Comparison of ENCODE assay signal across 19 mouse cellular contexts in genomic region chr7:56066136-56066535, GRCm38 (mm10). TPM values are rescaled to one million over a fixed set of nuclear protein-coding genes. Genes with fewer than 3 reads are reported as not detected.
DNase-seq lines count a peak whose midpoint lies in the region; ATAC-seq and TF ChIP-seq lines count a peak whose summit lies in the region.
"Had no signal": no experiment of that assay in that cellular context is flagged by ENCODE, and none has a peak within 500 bp of the region (broad histone marks: within the 10 kb centered on the region; RNA-seq: fewer than 3 reads in every experiment).

No protein-coding gene starts in this region.

- TF ChIP-seq CTCF in stomach, postnatal 0 days (IDR thresholded peaks at IDR 0.05; ENCODE audit: low read depth) = no peak

- DNase-seq in adrenal gland, adult (ENCODE audit: inconsistent age in 2 of 2, low spot score in 1 of 2) = peak; percentile 19 to 71
- no peak for DNase-seq in adrenal gland, adult 18-20 months (ENCODE audit: low spot score in 2 of 2)
- no peak for DNase-seq in heart, postnatal 25 days (ENCODE audit: low spot score)
- no peak for DNase-seq in liver, embryonic 11.5 days (ENCODE audit: low spot score)
- no peak for DNase-seq in stomach, postnatal 0 days (ENCODE audit: low spot score)
- no peak for DNase-seq in retina, postnatal 1 day
- DNase-seq: cerebellum, adult 8-10 months; forebrain, postnatal 0 days; layer of hippocampus, postnatal 36 days; lung, embryonic 14.5 days; thymus, postnatal 14 days had no signal

- H3K9ac ChIP-seq in heart, embryonic 13.5 days = no peak overlapping the region
- H3K9ac ChIP-seq in liver, embryonic 12.5 days = no peak overlapping the region
- no peak overlapping the region for H3K9ac ChIP-seq in liver, embryonic 11.5 days (ENCODE audit: low read depth, low read length)
- H3K9ac ChIP-seq in stomach, postnatal 0 days (ENCODE audit: low read length) = no peak overlapping the region
- H3K9ac ChIP-seq: forebrain, postnatal 0 days; hindbrain, embryonic 13.5 days; kidney, embryonic 15.5 days; lung, embryonic 14.5 days had no signal

- no peak for TF ChIP-seq EP300 in stomach, postnatal 0 days (optimal IDR thresholded peaks at IDR 0.05)

- WGBS in heart, embryonic 13.5 days = 55% methylated on average over 2 of the region's 2 CpGs
- WGBS in liver, embryonic 12.5 days (ENCODE audit: insufficient replicate concordance) = 63% methylated on average over 2 of the region's 2 CpGs
- 72% methylated on average over 2 of the region's 2 CpGs for WGBS in liver, embryonic 11.5 days
- WGBS in stomach, postnatal 0 days = 52% methylated on average over 2 of the region's 2 CpGs

- H3K27me3 ChIP-seq in heart, embryonic 13.5 days (replicated peaks) = no peaks in the 10 kb centered on the region
- H3K27me3 ChIP-seq in liver, embryonic 12.5 days (replicated peaks) = no peaks in the 10 kb centered on the region
- no peaks in the 10 kb centered on the region for H3K27me3 ChIP-seq in liver, embryonic 11.5 days (replicated peaks; ENCODE audit: control insufficient read depth, insufficient read depth, low read length)
- H3K27me3 ChIP-seq in stomach, postnatal 0 days (ENCODE audit: control insufficient read depth, insufficient read depth, low read length) = no peaks in the 10 kb centered on the region
- H3K27me3 ChIP-seq: hindbrain, embryonic 13.5 days; kidney, embryonic 15.5 days had no signal

- peaks cover 24% of the 10 kb centered on the region for H3K36me3 ChIP-seq in heart, embryonic 13.5 days
- peaks cover 26% of the 10 kb centered on the region for H3K36me3 ChIP-seq in liver, embryonic 12.5 days
- H3K36me3 ChIP-seq in liver, embryonic 11.5 days (ENCODE audit: control insufficient read depth, insufficient read depth, low read length) = peaks cover under 1% of the 10 kb centered on the region; the same call in 1 of the 2 replicates
- 0 out of 2 replicates have a peak, but pooled peaks cover 2% of the 10 kb centered on the region for H3K36me3 ChIP-seq in stomach, postnatal 0 days (ENCODE audit: control insufficient read depth, insufficient read depth, low read length)

- peak overlapping the region; percentile 50 for H3K27ac ChIP-seq in heart, embryonic 13.5 days (replicated peaks)
- no peak overlapping the region for H3K27ac ChIP-seq in liver, embryonic 12.5 days
- H3K27ac ChIP-seq in liver, embryonic 11.5 days (ENCODE audit: low read depth, low read length) = no peak overlapping the region
- H3K27ac ChIP-seq in stomach, postnatal 0 days (replicated peaks) = 0 out of 2 replicates have a peak overlapping the region, but pooled peaks have one; percentile 14
- H3K27ac ChIP-seq: forebrain, embryonic 10.5 days; hindbrain, embryonic 13.5 days; kidney, embryonic 15.5 days had no signal

- peaks cover 3% of the 10 kb centered on the region; the same call in 1 of the 2 replicates for H3K4me1 ChIP-seq in heart, embryonic 13.5 days
- peaks cover 14% of the 10 kb centered on the region for H3K4me1 ChIP-seq in liver, embryonic 12.5 days
- H3K4me1 ChIP-seq in liver, embryonic 11.5 days (replicated peaks; ENCODE audit: control insufficient read depth, insufficient read depth, low read length) = no peaks in the 10 kb centered on the region; the same call in 1 of the 2 replicates
- no peaks in the 10 kb centered on the region for H3K4me1 ChIP-seq in stomach, postnatal 0 days (replicated peaks; ENCODE audit: control insufficient read depth, insufficient read depth)
- H3K4me1 ChIP-seq: forebrain, embryonic 10.5 days; hindbrain, embryonic 13.5 days; kidney, embryonic 15.5 days had no signal

- intact Hi-C loops in heart, postnatal 25 days (cut with DNase I) = no loop called here

- ATAC-seq in heart, embryonic 13.5 days (ENCODE audit: extremely low read depth, insufficient number of reproducible peaks, low FRiP score, low TSS enrichment) = no peak
- 0 out of 2 replicates have a peak, but pooled peaks have one; percentile 51 for ATAC-seq in liver, embryonic 12.5 days
- ATAC-seq in liver, embryonic 11.5 days (replicated peaks; ENCODE audit: low FRiP score) = no peak; the same call in 1 of the 2 replicates
- peak; percentile 96 for ATAC-seq in stomach, postnatal 0 days (ENCODE audit: low FRiP score, low TSS enrichment)
- ATAC-seq: inflammation-experienced regulatory T-cells, adult 6 months had no signal

- no peak overlapping the region for H3K4me3 ChIP-seq in heart, embryonic 13.5 days
- no peak overlapping the region for H3K4me3 ChIP-seq in liver, embryonic 12.5 days
- no peak overlapping the region for H3K4me3 ChIP-seq in liver, embryonic 11.5 days (ENCODE audit: low read depth, low read length)
- no peak overlapping the region for H3K4me3 ChIP-seq in stomach, postnatal 0 days (ENCODE audit: low read depth, low read length)
- H3K4me3 ChIP-seq: forebrain, embryonic 10.5 days; hindbrain, embryonic 13.5 days; kidney, embryonic 15.5 days had no signal

- no peaks in the 10 kb centered on the region for H3K9me3 ChIP-seq in heart, embryonic 13.5 days
- H3K9me3 ChIP-seq in liver, embryonic 12.5 days (replicated peaks) = no peaks in the 10 kb centered on the region
- no peaks in the 10 kb centered on the region for H3K9me3 ChIP-seq in liver, embryonic 11.5 days (ENCODE audit: control insufficient read depth, low read length)
- no peaks in the 10 kb centered on the region for H3K9me3 ChIP-seq in stomach, postnatal 0 days (ENCODE audit: control insufficient read depth, low read length)
- H3K9me3 ChIP-seq: forebrain, embryonic 10.5 days; G1E; hindbrain, embryonic 13.5 days; kidney, embryonic 15.5 days had no signal

- no peak overlapping the region for H3K4me2 ChIP-seq in heart, embryonic 13.5 days
- no peak overlapping the region for H3K4me2 ChIP-seq in liver, embryonic 12.5 days
- no peak overlapping the region for H3K4me2 ChIP-seq in liver, embryonic 11.5 days
- no peak overlapping the region for H3K4me2 ChIP-seq in stomach, postnatal 0 days (replicated peaks; ENCODE audit: low read depth)
- H3K4me2 ChIP-seq: hindbrain, embryonic 13.5 days; kidney, embryonic 15.5 days; lung, embryonic 14.5 days; midbrain, embryonic 11.5 days had no signal

RNA-seq across cellular contexts. Expression of gene Herc2, which starts 16.1 kb away (rescaled TPM):
- total RNA-seq in adrenal gland, adult 18-20 months (2021) = 10 to 100 TPM; 50.4 to 52.5 TPM
- polyA plus RNA-seq in heart, embryonic 13.5 days (2015; fragmentation: Nextera tagmentation; extraction: Ambion mirVana) = 14.3 and 15.8 TPM in 2 replicates
- 10 to 100 TPM; 38.7 to 41.4 TPM for total RNA-seq in heart, postnatal 25 days (2021)
- polyA plus RNA-seq in liver, embryonic 12.5 days (2016; fragmentation: Nextera tagmentation; extraction: Ambion mirVana) = 16.8 and 21.4 TPM in 2 replicates
- 18.5 and 19.9 TPM in 2 replicates for polyA plus RNA-seq in liver, embryonic 11.5 days (2014; fragmentation: Nextera tagmentation; extraction: Ambion mirVana)
- polyA plus RNA-seq in stomach, postnatal 0 days (2015; fragmentation: Nextera tagmentation; extraction: Ambion mirVana) = 10.9 and 11.9 TPM in 2 replicates

RNA-seq across cellular contexts. Expression of gene Nipa1, which starts 46.4 kb away (rescaled TPM):
- total RNA-seq in adrenal gland, adult 18-20 months (2021) = 1 to 10 TPM; 7.1 to 7.2 TPM
- polyA plus RNA-seq in heart, embryonic 13.5 days (2015; fragmentation: Nextera tagmentation; extraction: Ambion mirVana) = 3.6 and 4.6 TPM in 2 replicates
- 1 to 10 TPM; 5.1 to 5.7 TPM for total RNA-seq in heart, postnatal 25 days (2021)
- polyA plus RNA-seq in liver, embryonic 12.5 days (2016; fragmentation: Nextera tagmentation; extraction: Ambion mirVana) = 17.7 and 20.6 TPM in 2 replicates
- polyA plus RNA-seq in liver, embryonic 11.5 days (2014; fragmentation: Nextera tagmentation; extraction: Ambion mirVana) = 14.5 and 16.2 TPM in 2 replicates
- polyA plus RNA-seq in stomach, postnatal 0 days (2015; fragmentation: Nextera tagmentation; extraction: Ambion mirVana) = 6.3 and 6.4 TPM in 2 replicates

Comparison
In these comparisons a context has a peak if more than half of its experiments do, and no peak if none do; other contexts are left out.
1. DNase-seq: peak in adrenal gland, adult (2 of 2); none in adrenal gland, adult 18-20 months (0 of 2), heart, postnatal 25 days (single experiment), liver, embryonic 11.5 days (single experiment), stomach, postnatal 0 days (single experiment) and retina, postnatal 1 day (single experiment).
2. ATAC-seq: peak in liver, embryonic 12.5 days (single experiment) and stomach, postnatal 0 days (single experiment); none in heart, embryonic 13.5 days (single experiment) and liver, embryonic 11.5 days (single experiment).
3. H3K27ac ChIP-seq: peak in heart, embryonic 13.5 days (single experiment) and stomach, postnatal 0 days (single experiment); none in liver, embryonic 12.5 days (single experiment) and liver, embryonic 11.5 days (single experiment).